Mouse (Mus musculus) large intestine, adult 2 months (tissue): ENCODE data around the gene Ddx55. TPM values are rescaled to one million over a fixed set of nuclear protein-coding genes. Genes with fewer than 3 reads are reported as not detected.
"Not testable (repeated sequence)": the region's sequence is repeated elsewhere in the genome, so short reads cannot be mapped to it uniquely, and the experiment has no call there.

Experiments
- DNase-seq: peaks from one replicate; pipeline ENCODE4 v3.0.0-alpha.2; 2012; ENCODE audit warnings: low read depth, low spot score
- WGBS: fragments of 180-500 bp; shearing (Covaris S2); methylation state at CpG from one replicate; pipeline ENCODE4 v1.1.7; 2018; 5-methylcytosine and 5-hydroxymethylcytosine counted together
- polyA plus RNA-seq: library from polyadenylated mRNA; depleted of rRNA; stranded (reverse); fragments of >200 nt; gene quantifications from 2 replicates; pipeline ENCODE4 v1.2.3, GENCODE M21; 2012; rRNA removed

Ddx55 gene
- polyA plus RNA-seq, 1 experiment: 8.9 TPM

GRCm38 (mm10) chr5:124599726-124600125, 47.1 kb downstream of the Ddx55 start:
- WGBS: 62% methylated on average over 8 of the region's 8 CpGs
- not testable (repeated sequence) for DNase-seq

- no peak for DNase-seq
- 63% methylated on average over 5 of the region's 5 CpGs for WGBS
Measured at GRCm38 (mm10) chr5:124602349-124602748, 49.7 kb downstream of the Ddx55 start.

- no peak for DNase-seq
- 85% methylated on average over 4 of the region's 4 CpGs for WGBS
Measured at GRCm38 (mm10) chr5:124604296-124604695, 51.6 kb downstream of the Ddx55 start.

DNA sequence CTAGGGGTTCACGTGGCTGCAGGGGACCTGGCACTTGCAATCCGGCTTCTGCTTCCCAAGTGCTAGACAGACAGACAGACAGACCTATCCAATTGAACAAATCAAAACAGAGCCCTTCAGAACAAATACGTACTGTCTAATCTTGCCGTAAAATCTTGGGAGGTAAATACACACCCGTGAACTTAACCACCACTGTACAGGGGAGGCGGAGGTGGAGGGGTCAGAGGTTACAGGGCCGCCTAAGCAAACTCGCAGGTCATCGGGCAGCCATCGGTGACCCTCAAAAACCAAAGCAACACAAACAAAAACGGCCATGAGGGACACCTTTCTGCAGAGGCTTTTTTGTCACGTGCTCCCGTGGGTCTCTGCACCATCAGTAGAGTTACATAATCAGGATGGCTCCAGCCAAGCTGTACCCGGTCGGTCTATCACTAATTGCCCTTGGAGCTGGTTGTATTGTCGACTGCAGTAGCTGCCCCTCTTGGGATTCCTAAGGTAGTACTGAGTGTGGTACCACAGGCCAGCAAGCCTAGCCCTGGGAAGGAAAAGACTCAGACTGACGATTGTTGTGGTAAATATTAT, 52.5 kb downstream of the Ddx55 start:
- no peak for DNase-seq
- WGBS: 62% methylated on average over 17 of the region's 17 CpGs

DNA sequence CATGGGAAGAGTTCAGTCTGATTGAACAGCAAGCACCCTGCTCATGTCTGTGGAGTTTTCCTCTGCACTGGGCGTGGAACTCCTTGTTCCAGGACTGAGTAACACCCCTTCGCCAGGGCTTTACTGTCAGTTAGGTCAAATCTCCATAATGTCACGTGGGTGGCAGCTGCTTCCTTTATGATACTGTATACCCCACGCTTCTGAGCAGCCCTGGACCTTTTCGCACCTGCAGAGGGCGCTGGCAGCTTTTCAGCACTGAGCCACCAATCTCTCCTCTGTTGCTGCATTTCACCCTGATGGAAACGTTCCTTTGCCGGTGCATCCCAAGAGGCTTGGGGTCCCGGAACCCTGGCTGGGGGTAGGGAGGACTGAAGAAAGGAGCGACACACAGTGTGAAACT, 58.3 kb downstream of the Ddx55 start:
- DNase-seq: no peak
- WGBS: 81% methylated on average over 10 of the region's 10 CpGs

- 24% methylated on average over 11 of the region's 11 CpGs for WGBS
- DNase-seq: no peak
Measured at GRCm38 (mm10) chr5:124614709-124615108, 62.0 kb downstream of the Ddx55 start.

DNA sequence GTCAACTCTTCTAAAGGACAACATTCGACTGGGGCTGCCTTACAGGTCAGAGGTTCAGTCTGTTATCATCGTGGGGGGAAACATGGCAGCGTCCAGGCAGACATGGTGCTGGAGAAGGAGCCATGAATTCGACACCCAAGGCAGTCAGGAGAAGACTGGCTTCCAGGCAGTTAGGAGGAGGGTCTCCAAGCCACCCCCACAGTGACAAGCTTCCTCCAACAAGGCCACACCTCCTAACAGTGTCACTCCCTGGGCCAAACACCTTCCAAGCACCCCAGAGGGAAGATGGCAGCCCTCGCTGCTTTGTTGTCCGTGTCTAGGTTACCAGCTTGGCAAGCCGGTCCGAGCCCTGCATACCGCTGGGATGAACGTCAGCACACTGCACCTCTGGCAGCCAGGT, 66.0 kb downstream of the Ddx55 start:
- 86% methylated on average over 10 of the region's 10 CpGs for WGBS
- no peak for DNase-seq

Other genes with a start within 250 kb of the Ddx55 start
- gene Mphosph9, start 224.9 kb upstream of the Ddx55 start, polyA plus RNA-seq: 2.2 and 3.5 TPM in 2 replicates
- gene 2810006K23Rik, start 224.8 kb upstream of the Ddx55 start, polyA plus RNA-seq: 3.9 and 4.1 TPM in 2 replicates
- 97.9 and 118 TPM in 2 replicates for gene Cdk2ap1, start 189.8 kb upstream of the Ddx55 start, polyA plus RNA-seq
- 9.9 and 18.8 TPM in 2 replicates for gene Sbno1, start 126.9 kb upstream of the Ddx55 start, polyA plus RNA-seq
- gene Kmt5a, start 112.9 kb upstream of the Ddx55 start, polyA plus RNA-seq: 56.4 and 93.1 TPM in 2 replicates
- gene Rilpl2, start 74.5 kb upstream of the Ddx55 start, polyA plus RNA-seq: 26.3 and 28.0 TPM in 2 replicates
- 3.4 and 3.8 TPM in 2 replicates for gene Snrnp35, start 69.7 kb upstream of the Ddx55 start, polyA plus RNA-seq
- gene Rilpl1, start 21.5 kb upstream of the Ddx55 start, polyA plus RNA-seq: 1.8 and 2.9 TPM in 2 replicates
- 129 and 151 TPM in 2 replicates for gene Tmed2, start 12.2 kb upstream of the Ddx55 start, polyA plus RNA-seq
- gene Eif2b1, start 26.3 kb downstream of the Ddx55 start, polyA plus RNA-seq: 31.7 and 33.1 TPM in 2 replicates
- gene Gtf2h3, start 26.3 kb downstream of the Ddx55 start, polyA plus RNA-seq: 38.3 and 40.0 TPM in 2 replicates
- 90.0 and 137 TPM in 2 replicates for gene Atp6v0a2, start 75.7 kb downstream of the Ddx55 start, polyA plus RNA-seq
- 0.10 and 0.16 TPM in 2 replicates for gene Dnah10, start 172.2 kb downstream of the Ddx55 start, polyA plus RNA-seq